Mouse (Mus musculus) kidney, adult 18-20 months (tissue): ENCODE measurements around the gene Gck.
"Not testable (repeated sequence)": the region's sequence is repeated elsewhere in the genome, so short reads cannot be mapped to it uniquely, and the experiment has no call there.

Experiments
- DNase-seq: peaks from one replicate; pipeline ENCODE4 v3.0.0; 2021

Gene Gck

GRCm38 (mm10) chr11:5905778-5906518 is 43.9 kb downstream of the Gck start:
- no peak for DNase-seq

GRCm38 (mm10) chr11:5904871-5905270 is 45.0 kb downstream of the Gck start:
- DNase-seq, result no peak

- no peak for DNase-seq
These were observed 45.5 kb downstream of the Gck start for GRCm38 (mm10) chr11:5904357-5904756.

- DNase-seq, result no peak
These were observed 46.0 kb downstream of the Gck start for GRCm38 (mm10) chr11:5903844-5904243.

DNA sequence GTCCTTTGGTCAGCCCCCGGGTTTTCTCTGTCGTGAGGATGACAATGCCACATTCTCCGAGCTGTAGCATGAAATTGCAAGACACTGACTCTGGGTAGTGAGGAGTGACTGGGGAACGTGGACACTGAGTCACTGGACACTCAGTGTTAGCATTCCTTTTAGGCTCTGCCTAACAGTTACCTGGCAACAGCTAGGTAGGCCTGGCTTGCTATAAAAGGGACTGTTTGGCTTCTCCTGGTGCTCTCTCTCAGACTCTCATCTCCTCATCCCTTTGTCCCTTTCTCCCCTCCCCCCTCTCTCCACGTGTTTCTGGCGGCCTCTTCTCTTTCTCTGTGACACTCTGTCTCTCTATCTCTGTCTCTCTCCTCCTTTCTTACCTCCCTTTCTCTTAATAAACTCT is 47.5 kb downstream of the Gck start:
- DNase-seq, result no peak

- no peak for DNase-seq
These were observed 47.9 kb downstream of the Gck start for GRCm38 (mm10) chr11:5901950-5902349.

DNA sequence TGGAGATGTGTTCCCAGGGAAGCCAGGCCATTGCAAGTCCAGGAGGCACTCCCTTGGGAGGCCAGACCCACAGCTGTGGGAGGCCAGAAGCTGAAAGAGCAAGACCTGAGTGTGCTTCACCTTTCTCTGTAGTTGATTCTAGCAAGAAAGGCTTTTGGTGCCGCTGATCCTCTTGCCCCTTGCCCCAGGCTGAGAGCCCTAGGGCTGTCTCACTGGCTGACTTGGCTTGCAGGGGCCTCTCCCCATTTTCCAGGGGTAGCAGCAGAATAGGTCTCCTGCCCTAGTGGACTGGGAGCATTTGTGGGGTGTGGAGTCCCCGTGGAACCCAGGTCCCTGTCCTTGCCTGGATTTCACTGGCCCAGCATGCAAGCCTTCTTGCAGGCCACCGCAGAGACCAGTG is 48.6 kb downstream of the Gck start:
- DNase-seq, result no peak

DNA sequence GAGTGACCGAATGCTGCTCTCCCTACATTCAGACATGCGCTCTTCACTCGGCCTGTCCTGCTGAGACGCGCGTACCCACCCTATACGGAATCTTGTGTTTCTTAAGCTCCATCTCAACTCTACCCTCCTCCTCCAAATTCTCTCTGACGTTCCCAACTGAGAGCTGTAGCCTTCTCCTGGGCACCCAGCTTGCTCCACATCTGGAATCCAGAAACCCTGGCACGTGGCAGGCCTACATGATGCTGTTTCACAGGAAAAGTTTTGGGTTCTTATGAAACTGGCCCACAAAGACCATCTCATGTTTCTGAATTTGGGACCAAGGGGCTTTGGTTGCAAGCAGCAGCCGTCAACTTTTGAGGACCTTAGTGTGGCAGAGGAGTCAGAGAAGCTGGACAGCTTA is 50.6 kb downstream of the Gck start:
- DNase-seq, result no peak

GRCm38 (mm10) chr11:5898531-5898930 is 51.4 kb downstream of the Gck start, which contains the start of gene Myl7:
Gene Myl7 (minus strand): TSS chr11:5898782.
- DNase-seq, result no peak

- no peak for DNase-seq
These were observed 52.0 kb downstream of the Gck start for GRCm38 (mm10) chr11:5897839-5898238.

- no peak for DNase-seq
These were observed 52.7 kb downstream of the Gck start for GRCm38 (mm10) chr11:5897230-5897629.

GRCm38 (mm10) chr11:5893807-5894206 is 56.1 kb downstream of the Gck start:
- DNase-seq, result no peak

DNA sequence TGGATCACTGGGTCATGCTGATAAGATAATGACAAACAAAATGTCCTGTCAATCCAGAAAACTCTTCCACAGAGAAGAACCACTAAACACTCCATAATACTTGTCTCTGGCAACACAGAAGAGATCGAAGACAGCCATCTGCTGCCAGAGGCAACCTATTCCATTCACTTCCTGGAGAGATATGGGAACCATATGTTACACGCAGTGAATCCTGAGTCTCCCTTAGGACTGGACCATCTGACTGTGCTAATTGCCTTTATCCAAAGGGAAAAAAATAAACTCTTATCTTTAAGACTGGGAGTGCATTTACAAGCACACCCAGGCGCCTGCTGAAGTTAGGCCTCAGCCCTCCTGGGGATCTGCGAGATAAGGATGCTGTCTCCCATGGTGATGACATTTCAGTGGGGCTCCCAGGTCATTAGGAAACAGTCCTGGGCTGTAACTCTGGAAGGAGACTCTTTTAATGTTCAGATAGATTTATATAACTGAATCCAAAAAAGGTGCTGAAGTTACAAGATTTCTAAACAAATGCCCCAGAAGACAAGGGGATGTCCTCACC is 57.0 kb downstream of the Gck start:
- DNase-seq, result no peak

GRCm38 (mm10) chr11:5892151-5892591 is 57.7 kb downstream of the Gck start:
- no peak for DNase-seq

- not testable (repeated sequence) for DNase-seq
These were observed 61.3 kb downstream of the Gck start for GRCm38 (mm10) chr11:5888563-5888962.

GRCm38 (mm10) chr11:5887250-5887649 is 62.6 kb downstream of the Gck start:
- no peak for DNase-seq

GRCm38 (mm10) chr11:5886187-5886586 is 63.7 kb downstream of the Gck start:
- peak; percentile 64 for DNase-seq

DNA sequence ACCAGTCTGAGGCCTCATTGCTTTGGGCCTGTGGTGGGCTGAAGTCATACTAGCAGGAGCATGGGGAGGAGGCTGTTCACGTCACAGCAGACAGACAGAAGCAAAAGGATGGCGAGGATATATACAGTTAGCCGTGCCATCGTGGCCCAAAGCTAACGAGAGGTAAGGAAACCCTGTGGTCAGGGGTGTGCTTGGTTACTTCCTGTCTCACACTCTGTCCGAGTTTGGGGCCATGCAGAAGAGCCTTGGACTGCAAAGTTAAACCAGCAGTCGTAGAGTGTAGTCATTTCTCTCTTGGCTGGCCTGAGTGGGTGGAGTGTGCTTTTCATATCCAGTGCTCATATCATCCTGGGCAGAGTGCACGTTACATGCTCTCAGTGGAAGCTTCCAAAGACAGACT is 67.4 kb downstream of the Gck start:
- DNase-seq, result no peak

- peak; percentile 66 for DNase-seq
These were observed 70.0 kb downstream of the Gck start for GRCm38 (mm10) chr11:5879905-5880304.

DNA sequence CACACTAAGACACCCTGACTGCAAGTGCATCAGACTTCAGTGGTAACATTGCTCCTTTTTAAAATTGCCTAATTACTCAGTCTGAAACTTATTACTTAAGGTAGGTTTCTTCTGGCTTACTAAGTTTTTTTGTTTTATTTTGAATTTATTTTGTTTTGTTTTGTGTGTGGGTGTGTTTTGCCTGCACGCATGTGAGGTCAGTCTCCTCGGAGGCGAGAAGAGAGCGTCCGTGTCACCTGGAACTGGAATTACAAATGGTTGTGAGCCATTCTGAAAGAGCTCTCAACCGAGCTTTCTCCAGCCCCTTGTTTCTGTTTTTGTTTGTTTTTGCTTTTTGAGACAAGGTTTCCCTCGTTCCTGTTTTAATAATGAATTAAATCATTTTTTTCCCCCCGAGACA is 71.2 kb downstream of the Gck start:
- no peak for DNase-seq

DNA sequence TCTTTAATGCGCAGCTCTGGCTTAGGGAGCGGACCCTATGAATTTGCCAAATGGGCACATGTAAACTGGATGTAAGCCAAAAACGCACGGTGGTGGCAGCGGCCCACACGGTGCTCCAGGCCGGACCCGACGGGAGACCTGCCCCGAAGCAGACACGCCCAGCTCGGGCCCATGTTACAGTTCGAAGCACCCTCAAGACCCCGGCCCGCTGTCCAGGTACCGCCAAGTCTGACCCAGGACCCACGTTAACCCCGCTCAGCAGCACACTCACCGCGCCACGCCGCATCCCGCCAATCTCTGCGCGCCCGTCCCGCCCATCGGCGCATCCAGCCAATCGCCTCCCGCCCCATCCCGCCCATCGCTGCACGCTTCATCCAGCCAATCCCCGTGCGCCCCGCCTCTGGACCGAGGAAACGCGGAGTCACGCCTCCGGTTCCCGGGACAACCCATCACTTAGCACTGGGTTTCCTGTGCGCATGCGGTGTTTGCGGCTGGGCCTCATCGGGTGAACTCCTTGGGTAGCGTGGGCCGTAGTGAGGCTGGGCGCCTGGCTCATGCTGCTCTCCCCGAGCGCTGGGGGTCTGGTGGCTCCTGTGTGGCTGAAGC is 71.9 kb downstream of the Gck start, which contains the start of gene Pold2:
Gene Pold2 (minus strand): TSS at position 372 of the 606 bp plus-strand sequence.
- DNase-seq, result peak; percentile 97

GRCm38 (mm10) chr11:5877421-5877820 is 72.5 kb downstream of the Gck start:
- no peak for DNase-seq

- DNase-seq, result no peak
These were observed 76.7 kb downstream of the Gck start for GRCm38 (mm10) chr11:5873192-5873591.

GRCm38 (mm10) chr11:5872707-5873106 is 77.2 kb downstream of the Gck start:
- no peak for DNase-seq
